Mouse (Mus musculus) mouse embryonic stem cell (cell line): ENCODE measurements around the gene Olfr435.
"Not testable (repeated sequence)": the region's sequence is repeated elsewhere in the genome, so short reads cannot be mapped to it uniquely, and the experiment has no call there.

ENCODE experiments used
- in situ Hi-C, 2 experiments: fragments of 300-500 bp; cut with MboI; formaldehyde crosslinking; loops; 1 replicate in 1 of 2; 3 replicates in 1 of 2; pipeline ENCODE4 v1.14.3; 2019 to 2020; ENCODE audit warnings: low sequenced_read_pairs in 2 of 2, low pct_unique_long_range_greater_than_20kb in 1 of 2, mixed read lengths in 1 of 2; ENCODE audit not compliant: unreplicated experiment in 1 of 2

Olfr435 gene

DNA sequence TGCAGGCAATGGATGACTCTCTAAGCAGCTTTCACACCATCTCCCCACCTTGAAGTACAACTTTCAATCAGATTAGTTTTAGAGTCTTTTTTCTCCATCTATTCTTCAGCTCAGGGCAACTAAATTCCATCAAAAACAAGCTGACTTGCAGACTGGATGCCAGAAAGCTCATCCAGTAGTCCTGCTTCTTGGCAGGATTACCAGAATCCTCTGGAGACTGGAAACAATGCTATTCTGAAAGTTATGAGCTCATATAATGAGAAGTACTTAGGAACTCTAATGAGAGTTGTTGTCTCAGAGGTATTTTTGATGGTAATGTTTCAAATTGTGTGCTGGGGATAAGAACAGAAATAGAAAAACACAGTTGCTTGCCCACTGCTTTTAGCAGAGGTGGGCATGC, at the start of gene Olfr435:
Olfr435 (plus strand) TSS at position 366 of the 400 bp plus-strand sequence.
- in situ Hi-C loops, result no loop called here

DNA sequence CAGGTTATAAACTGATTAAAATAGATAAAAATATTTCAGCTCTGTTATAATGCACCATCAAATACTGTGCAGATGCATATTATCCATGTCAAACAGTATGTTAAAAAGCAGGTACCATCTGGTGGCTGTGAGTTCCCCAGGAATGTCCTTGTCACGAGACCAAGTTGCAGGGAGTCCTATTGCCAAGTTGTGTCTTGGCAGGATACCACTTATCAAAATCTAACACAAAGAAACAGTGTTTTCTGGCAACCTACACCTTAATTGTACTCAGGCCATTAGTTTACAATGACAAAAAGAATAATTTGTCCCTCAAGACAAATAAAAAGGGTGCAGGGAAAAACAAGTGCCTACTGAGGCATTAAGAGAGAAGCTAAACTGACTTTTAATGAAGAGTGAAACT, 37.4 kb upstream of the Olfr435 start:
- in situ Hi-C loops, result no loop called here

DNA sequence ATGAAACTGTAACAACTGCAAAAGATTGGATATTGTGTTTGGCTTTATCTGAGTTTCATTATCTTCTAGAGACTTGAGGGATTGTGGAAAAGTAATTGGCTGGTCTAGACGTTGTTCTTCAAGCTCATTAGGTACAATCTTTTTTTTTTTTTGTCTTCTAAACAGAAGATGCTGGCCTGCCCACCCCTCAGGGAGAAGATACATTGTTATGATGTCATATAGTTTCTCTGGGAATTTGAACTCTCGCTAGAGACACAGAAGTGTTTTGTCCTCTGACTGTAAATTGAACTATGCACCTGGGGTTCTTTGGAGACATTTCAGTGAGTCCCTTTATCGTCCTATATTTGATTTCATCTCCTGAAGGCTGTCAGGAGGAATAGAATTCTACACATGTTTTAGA, 34.0 kb upstream of the Olfr435 start, which contains the start of gene Olfr437:
Olfr437 (plus strand) TSS at position 301 of the 400 bp plus-strand sequence.
- in situ Hi-C loops, result no loop called here

DNA sequence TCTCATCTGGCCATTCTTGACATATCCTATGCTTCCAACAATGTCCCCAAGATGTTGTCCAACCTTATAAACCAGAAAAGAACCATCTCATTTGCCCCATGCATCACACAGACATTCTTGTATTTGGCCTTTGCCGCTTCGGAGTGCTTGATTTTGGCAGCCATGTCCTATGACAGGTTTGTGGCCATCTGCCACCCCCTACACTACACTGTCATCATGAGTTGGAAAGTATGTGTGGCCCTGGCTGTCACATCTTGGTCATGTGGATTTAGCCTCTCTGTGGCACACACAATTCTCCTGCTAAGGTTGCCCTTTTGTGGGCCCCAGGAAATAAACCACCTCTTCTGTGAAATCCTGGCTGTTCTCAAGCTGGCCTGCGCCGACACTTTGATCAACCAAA, 29.7 kb upstream of the Olfr435 start:
- in situ Hi-C loops, result no loop called here

DNA sequence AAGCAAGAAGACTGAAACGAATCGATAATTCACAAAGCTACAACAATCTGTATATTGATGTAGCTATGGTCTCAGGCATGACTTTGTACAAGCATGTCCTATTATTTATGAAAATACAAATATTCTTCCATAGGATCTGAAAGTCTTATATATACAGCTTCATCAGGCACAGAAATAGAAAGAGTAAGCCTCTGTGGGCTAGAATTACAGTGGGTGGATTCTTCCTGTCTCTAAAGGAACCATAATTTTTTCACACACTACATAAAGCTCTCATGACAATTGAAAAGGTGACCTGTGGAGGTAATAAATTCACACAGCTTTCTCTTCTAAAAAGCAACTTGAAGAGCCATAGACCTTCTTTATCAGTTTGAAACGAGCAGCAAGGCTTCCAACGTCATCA, 25.1 kb upstream of the Olfr435 start, which contains the start of gene Olfr13:
Olfr13 (plus strand) TSS at position 301 of the 400 bp plus-strand sequence.
- in situ Hi-C loops, result no loop called here

DNA sequence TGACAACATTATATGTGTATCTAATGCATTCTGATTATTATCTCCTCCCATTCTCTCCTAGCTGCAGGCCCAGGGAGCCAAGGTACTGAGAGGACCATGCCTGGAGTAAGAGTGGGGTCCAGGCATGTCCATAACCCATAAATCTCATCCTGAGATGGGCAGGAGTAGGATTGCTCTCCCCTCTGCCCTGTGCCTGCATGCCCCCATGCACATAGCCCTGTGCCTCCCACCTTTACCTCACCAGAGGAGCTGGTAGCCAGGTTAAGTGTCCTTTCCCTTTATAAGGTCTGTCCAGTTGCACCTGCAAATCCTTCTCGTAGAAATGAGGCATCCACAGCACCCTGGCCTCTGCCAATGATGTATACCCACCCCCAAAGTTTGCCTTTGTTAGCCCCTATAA, 18.8 kb upstream of the Olfr435 start:
- in situ Hi-C loops, result no loop called here

DNA sequence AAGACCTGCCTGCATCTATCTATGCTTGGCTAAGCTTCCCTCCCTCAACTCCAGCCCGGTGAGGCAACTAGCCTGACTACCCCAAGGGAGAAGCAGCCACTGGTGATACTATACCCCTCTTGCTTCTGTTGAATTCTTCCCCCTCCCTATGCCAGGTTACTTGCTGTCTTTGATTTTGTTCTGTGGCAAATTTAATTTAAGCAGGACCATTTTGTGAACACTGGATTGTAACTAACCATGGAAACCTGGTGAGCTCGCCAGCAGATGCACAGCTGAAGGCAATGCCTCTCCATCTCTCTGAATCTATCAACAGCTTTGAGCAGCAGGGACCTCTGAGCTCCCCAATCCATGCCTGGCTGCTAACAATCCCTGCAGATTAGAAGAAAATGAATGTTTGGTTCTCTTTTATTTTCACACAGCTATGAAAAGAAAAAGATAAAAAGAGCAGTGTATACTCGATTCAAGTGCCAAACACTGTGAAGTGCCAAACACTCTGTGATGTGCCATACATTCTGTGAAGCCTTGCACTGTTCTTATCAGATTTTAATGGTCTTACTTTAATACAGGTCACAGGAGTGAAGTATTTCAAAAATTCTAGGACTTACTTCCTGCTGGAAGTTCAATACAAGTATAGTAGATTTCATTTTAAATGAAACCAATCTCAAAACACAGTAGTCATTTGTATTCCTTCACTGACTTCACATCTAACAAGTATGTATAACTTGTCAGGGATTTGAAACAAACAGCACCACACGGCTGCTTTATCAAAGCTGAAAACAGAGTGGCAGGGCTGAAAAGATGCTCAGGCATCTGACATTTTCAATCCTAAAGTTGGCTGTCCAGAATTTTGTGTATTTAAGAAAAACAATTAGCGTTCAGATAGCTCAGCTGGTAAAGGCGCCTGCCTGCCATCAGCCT, 18.1 kb upstream of the Olfr435 start:
- in situ Hi-C loops, result no loop called here

DNA sequence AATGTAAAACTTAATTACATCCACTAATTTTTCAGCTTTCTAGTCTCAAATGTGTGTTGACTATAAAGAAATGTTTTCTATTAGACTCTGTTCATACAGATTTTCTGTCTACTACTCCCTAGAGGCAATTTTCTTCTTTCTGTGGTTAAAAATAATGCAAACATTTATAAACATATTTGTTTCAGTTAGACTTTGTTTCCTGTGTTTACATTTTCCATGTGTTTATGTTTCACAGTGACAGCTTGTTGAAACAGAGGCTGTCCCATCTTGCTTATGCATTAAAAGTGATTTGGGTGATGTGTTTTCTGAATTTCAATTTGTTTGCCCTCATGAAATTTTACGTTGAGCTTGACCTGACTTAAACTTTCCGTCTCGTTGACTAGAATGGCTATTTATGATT, 6.0 kb upstream of the Olfr435 start:
- in situ Hi-C loops, result no loop called here

DNA sequence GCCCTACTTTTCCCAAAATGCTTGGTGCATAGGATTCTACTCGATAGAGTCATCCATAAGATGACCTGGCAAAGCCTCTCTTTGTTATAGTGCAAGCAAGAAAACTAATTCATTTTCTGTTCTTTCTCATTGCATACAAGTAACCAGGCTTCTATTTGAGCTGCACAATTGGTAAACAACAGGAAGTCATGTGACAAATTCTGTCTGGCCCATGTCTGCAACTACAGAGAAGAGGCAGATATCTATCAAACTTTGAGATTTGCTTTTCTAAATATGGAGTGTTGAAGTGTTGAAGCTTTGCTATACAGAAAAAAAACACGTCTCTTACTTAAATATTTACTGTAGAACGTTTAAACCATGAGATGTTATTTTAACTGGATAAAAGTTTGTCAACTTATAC, 1.1 kb downstream of the Olfr435 start:
- in situ Hi-C loops, result no loop called here

DNA sequence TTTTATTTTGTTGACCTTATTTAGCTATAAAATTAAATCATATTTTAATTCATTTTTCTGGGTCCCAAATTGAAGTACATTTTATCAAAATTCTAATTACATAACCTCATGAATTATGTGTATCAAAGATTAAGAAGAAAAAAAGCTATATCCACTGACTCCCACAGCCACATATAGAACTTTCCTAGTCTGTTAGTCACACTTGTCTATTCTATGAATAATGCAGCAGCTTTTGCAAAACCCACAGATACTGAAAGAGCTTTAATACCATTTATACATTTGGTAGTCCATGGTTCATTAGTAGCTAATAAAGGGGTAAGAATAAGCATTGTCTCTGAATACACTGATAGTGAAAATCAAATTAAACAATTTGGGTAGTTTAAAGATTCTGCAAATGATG, 5.8 kb downstream of the Olfr435 start:
- in situ Hi-C loops, result no loop called here

DNA sequence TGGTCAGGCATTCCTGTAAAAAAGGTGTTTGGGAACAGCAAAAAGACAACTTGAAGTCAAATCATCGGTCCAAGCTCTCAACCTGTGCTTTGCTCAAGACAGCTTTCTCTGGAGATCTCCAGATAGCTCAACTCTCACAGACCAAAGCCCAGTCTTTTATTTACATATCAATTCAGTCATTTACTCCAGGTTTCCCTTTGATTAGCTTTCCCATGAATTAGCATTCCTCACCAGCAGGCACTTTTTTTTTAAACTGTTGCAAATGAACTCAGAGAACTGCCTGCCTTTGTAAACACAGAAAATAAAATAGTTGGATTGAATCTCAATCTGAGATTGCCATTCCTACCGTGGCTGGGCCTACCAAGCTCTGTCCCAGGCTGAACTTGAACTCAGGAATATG, 8.4 kb downstream of the Olfr435 start:
- in situ Hi-C loops, result no loop called here

DNA sequence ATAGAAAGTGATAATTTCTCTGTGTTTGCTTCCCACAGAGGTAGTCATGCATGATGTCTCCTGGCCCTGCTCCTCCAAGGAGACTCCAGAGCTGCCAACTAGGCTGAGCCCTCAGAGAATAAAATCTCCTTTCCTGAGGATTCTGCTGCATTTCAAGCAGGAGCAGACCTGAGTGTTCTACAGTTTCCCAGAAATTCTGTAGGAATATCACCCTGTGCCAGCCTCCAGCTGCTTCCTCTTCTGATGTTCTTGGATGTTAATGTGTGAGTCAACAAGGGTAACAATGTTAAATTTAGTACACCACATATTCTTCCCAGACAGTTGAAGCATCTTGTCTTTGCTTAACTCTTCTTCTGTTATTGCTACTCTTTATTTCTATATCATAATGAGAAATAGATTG, 15.9 kb downstream of the Olfr435 start, which contains the start of gene Olfr434:
Olfr434 (plus strand) TSS at position 149 of the 400 bp plus-strand sequence.
- in situ Hi-C loops, result not testable (repeated sequence)

DNA sequence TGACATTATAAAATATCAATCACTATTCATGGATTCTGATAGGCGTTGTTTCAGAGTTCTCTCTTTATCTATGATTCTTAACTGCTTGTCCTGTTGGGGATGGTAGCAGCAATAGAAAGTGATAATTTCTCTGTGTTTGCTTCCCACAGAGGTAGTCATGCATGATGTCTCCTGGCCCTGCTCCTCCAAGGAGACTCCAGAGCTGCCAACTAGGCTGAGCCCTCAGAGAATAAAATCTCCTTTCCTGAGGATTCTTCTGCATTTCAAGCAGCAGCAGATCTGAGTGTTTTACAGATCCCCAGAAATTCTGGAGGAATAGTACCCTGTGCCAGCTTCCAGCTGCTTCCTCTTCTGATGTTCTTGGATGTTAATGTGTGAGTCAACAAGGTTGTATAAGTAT, 34.3 kb downstream of the Olfr435 start, which contains the start of gene Olfr47:
Olfr47 (plus strand) TSS at position 275 of the 400 bp plus-strand sequence.
- in situ Hi-C loops, result not testable (repeated sequence)

DNA sequence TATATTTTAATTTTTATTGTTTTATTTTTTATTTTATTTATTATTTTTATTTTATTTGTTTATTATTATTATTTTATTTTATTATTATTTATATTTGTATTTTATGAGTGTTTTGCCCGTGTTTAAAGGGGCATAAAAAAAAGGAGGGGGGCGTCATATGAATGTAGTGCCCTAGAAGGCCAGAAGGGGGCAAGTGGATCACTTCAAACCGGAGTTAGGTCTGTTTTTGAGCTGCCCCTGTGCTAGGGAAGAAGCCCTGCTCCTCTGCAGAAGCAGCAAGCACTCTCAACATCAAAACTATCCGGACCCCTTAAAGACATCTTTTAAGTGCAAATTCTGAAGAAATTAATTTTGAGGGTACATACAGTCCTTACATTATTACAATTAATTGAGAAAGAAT, 45.1 kb downstream of the Olfr435 start:
- in situ Hi-C loops, result no loop called here

DNA sequence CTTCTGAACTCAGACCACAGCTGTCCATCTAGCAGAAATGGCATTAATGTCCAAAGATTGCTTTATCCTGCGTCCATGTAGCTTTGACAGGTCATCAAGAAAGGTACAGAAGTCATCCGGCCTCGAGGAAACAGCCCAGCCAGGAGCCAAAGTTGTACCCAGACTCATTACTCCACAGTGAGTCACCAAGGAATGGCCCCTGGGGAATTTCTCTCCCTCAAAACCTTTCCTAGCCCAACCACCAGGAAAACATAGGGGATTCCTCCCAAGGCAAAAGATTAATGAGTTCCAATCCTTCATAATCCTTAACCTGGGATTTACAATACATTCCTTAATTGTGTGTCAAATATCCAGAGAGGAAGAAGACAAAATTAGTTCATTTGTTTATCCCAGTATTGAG, 50.5 kb downstream of the Olfr435 start:
- in situ Hi-C loops, result no loop called here

DNA sequence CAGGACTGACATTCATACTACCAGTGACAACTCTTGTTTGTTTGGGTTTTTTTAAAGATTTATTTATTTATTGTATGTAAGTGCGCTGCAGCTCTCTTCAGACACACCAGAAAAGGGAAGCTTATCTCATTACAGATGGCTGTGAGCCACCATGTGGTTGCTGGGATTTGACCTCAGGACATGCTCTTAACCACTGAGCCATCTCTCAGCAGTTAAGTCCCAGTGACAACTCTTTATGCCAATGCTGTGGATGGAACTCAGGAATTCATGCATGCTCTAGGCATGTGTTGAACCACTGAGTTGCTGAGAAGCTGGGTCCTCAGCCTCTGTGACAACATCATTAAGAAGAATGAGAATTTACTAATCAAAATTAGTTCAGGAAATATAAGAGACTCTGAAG, 56.0 kb downstream of the Olfr435 start:
- in situ Hi-C loops, result no loop called here
